24 mouse cellular contexts compared by ENCODE assay signal in genomic region chr1:179807468-179807867, GRCm38 (mm10). TPM values are rescaled to one million over a fixed set of nuclear protein-coding genes. Genes with fewer than 3 reads are reported as not detected.
"Had no signal": no experiment of that assay in that cellular context is flagged by ENCODE, and none has a peak within 500 bp of the region (broad histone marks: within the 10 kb centered on the region; RNA-seq: fewer than 3 reads in every experiment).

No protein-coding gene starts in this region.

- H3K27ac ChIP-seq: kidney, postnatal 0 days; layer of hippocampus, adult 2 months; lung, embryonic 15.5 days; midbrain, embryonic 10.5 days; midbrain, embryonic 13.5 days; neural tube, embryonic 13.5 days; stomach, postnatal 0 days had no signal

- H3K4me3 ChIP-seq: layer of hippocampus, adult 2 months; lung, embryonic 15.5 days; megakaryocyte, embryonic 14.5 days; midbrain, embryonic 10.5 days; midbrain, embryonic 13.5 days; myocyte; neural tube, embryonic 13.5 days had no signal

- H3K4me2 ChIP-seq: lung, embryonic 15.5 days; midbrain, embryonic 13.5 days; neural tube, embryonic 13.5 days had no signal

- H3K9me3 ChIP-seq: lung, embryonic 15.5 days; megakaryocyte, embryonic 14.5 days; midbrain, embryonic 10.5 days; midbrain, embryonic 13.5 days; neural tube, embryonic 13.5 days had no signal

- H3K27me3 ChIP-seq: lung, embryonic 15.5 days; megakaryocyte, embryonic 14.5 days; midbrain, embryonic 13.5 days; neural tube, embryonic 13.5 days had no signal

- H3K9ac ChIP-seq: lung, embryonic 15.5 days; midbrain, embryonic 13.5 days; neural tube, embryonic 13.5 days had no signal

- H3K36me3 ChIP-seq: lung, embryonic 15.5 days; midbrain, embryonic 10.5 days; midbrain, embryonic 13.5 days; neural tube, embryonic 13.5 days had no signal

- DNase-seq: kidney, adult 2 months; kidney, postnatal 25 days; layer of hippocampus, adult 9-11 months; lung, adult 18-20 months; lung, postnatal 10 days; lung, postnatal 36 days; thymus, adult 18-20 months; thymus, postnatal 36 days had no signal

- ATAC-seq: inflammation-experienced regulatory T-cells, adult 6 months; intestine, embryonic 16.5 days; midbrain, embryonic 13.5 days; midbrain, embryonic 16.5 days had no signal

RNA-seq across cellular contexts. Expression of gene Gm10518, which starts 4.3 kb away (rescaled TPM):
- polyA plus RNA-seq: inflammation-experienced regulatory T-cells, adult 6 months; intestine, embryonic 16.5 days; kidney, adult 2 months; kidney, postnatal 0 days; large intestine, adult 2 months; limb, embryonic 14.5 days; lung, embryonic 15.5 days; midbrain, embryonic 16.5 days; neural tube, embryonic 13.5 days; small intestine, adult 2 months; urinary bladder, adult 2 months had no signal
